Mouse (Mus musculus) thymus, adult 2 months (tissue): Measurements from ENCODE around the gene Serpina1e. TPM values are rescaled to one million over a fixed set of nuclear protein-coding genes. Genes with fewer than 3 reads are reported as not detected.

Experiments used
- DNase-seq: peaks from one replicate; pipeline ENCODE4 v3.0.0; 2021
- H3K27ac ChIP-seq: fragments of 200-500 bp; 2 replicates; pipeline ENCODE4 v1.5.1; 2012; ENCODE audit warnings: low read length, control low read depth; ENCODE audit not compliant: control insufficient read depth, insufficient read depth
- H3K27me3 ChIP-seq: fragments of 200-500 bp; 2 replicates; pipeline ENCODE4 v1.6.1; 2012; ENCODE audit warnings: mild to moderate bottlenecking, low read length, moderate library complexity, mixed read lengths; ENCODE audit not compliant: control insufficient read depth, insufficient read depth
- H3K36me3 ChIP-seq: fragments of 200-500 bp; 2 replicates; pipeline ENCODE4 v1.6.1; 2012; ENCODE audit warnings: mild to moderate bottlenecking, low read length, moderate library complexity; ENCODE audit not compliant: control insufficient read depth, insufficient read depth
- H3K4me1 ChIP-seq: fragments of 200-500 bp; replicated peaks from 2 replicates; pipeline ENCODE4 v1.6.1; 2012; ENCODE audit warnings: low read length; ENCODE audit not compliant: control insufficient read depth, insufficient read depth
- H3K4me3 ChIP-seq: fragments of 200-500 bp; 2 replicates; pipeline ENCODE4 v1.5.1; 2012; ENCODE audit warnings: mild to moderate bottlenecking, low read length, control low read depth, moderate library complexity; ENCODE audit not compliant: control insufficient read depth, insufficient read depth
- CTCF ChIP-seq: fragments of 200-500 bp; IDR thresholded peaks from 2 replicates; pipeline ENCODE4 v1.5.1; 2012; ENCODE audit warnings: mild to moderate bottlenecking, control low read depth, low read length, moderate library complexity, borderline replicate concordance; ENCODE audit not compliant: control insufficient read depth, poor library complexity, insufficient read depth; ENCODE audit errors: extremely low read depth
- POLR2A ChIP-seq: fragments of 200-500 bp; IDR thresholded peaks from 2 replicates; pipeline ENCODE4 v1.6.1; 2012; ENCODE audit warnings: mild to moderate bottlenecking, low read length, control low read depth, moderate library complexity; ENCODE audit not compliant: control insufficient read depth, poor library complexity, insufficient read depth; ENCODE audit errors: extremely low read depth
- WGBS: fragments of 180-500 bp; shearing (Covaris S2); methylation state at CpG from one replicate; pipeline ENCODE4 v1.1.7; 2018; 5-methylcytosine and 5-hydroxymethylcytosine counted together
- polyA plus RNA-seq: library from polyadenylated mRNA; depleted of rRNA; stranded (reverse); fragments of >200 nt; gene quantifications from 2 replicates; pipeline ENCODE4 v1.2.3, GENCODE M21; 2012

Serpina1e gene
- polyA plus RNA-seq, 1 experiment: 0.09 TPM

DNA sequence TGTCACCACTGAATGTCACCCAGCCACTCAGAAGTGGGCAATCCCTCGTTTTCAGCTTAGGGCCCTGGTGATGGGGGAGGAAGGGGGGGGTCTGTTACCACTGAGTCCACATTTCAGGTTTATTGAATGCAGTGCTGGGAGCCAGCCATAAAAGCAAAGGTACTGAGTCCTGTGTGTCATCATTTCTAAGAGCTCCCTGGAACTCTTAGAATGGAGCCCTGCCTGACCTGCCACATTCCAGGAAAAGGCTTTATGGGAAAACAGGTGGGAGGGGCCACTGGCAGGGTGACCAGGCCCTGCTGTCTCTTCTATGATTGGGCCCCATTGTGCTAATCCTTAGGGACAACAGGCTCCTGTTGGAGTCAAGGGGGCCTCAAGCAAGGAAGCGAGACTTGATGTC lies 37.7 kb upstream of the Serpina1e start:
- DNase-seq: no peak
- TF ChIP-seq CTCF (no peak), POLR2A (no peak)
- Histone ChIP-seq H3K27ac (no peak overlapping the region), H3K4me1 (no peaks in the 10 kb centered on the region), H3K4me3 (no peak overlapping the region), H3K36me3 (no peaks in the 10 kb centered on the region), H3K27me3 (no peaks in the 10 kb centered on the region)
- 83% methylated on average over 2 of the region's 2 CpGs for WGBS

DNA sequence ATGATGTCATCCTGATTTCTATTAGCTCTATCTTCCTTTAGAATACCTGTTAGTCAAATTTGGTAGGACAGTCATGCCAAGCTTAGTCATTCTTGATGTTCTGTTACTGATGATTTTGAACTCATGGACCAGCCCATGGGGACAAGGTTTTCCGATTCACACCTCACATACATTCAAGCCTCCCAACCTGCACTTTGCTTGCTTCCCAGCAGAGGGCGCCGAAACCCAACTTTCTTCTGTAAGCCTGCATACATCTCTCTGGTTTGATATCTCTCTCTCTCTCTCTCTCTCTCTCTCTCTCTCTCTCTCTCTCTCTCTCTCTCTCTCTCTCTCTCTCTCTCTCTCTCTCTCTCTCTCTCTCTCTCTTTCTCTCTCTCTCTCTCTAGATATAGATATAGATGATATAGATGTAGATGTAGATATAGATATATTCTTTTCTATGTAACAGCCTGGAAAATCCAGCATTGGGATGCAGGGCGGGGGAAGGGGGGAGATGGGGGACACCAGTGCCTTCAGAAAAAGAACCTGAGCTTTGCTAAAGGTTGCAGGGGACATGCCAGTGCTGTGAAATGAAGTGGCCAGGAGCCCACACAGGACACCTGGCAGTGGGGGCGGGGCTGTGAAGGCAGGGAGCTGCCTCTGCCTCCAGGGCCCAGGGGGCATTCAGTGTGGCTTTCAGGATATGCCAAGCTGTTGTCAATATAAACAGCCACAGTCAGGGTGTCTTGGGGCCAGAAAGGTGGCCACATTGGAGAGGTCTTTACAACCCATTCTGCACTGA lies 36.7 kb upstream of the Serpina1e start:
- DNase-seq: peak; percentile 51
- H3K27me3 ChIP-seq: no peaks in the 10 kb centered on the region
- no peak overlapping the region for H3K4me3 ChIP-seq
- WGBS: 42% methylated on average over 5 of the region's 5 CpGs
- no peaks in the 10 kb centered on the region for H3K36me3 ChIP-seq
- H3K27ac ChIP-seq: no peak overlapping the region
- no peaks in the 10 kb centered on the region for H3K4me1 ChIP-seq
- TF ChIP-seq CTCF (no peak), POLR2A (no peak)

DNA sequence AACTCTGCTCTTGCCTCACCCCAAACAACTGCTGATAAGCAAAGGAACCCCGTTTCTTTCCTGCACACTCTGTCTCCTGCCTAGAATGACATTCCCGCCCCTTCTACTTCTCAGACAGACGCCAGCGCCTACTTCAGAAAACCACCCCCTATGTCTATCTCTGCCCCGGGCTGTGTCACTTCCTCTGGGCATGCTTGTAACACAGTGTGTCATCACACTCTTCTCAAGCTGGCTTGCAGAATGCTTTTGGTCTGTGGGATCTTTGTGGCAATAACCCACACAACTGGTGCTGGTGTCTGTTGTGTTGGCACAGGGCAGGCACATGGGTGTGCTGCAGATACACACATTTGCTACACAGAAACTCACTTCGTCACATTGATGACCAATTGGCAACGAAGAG lies 34.2 kb upstream of the Serpina1e start:
- Histone ChIP-seq H3K36me3 (no peaks in the 10 kb centered on the region), H3K4me1 (no peaks in the 10 kb centered on the region), H3K27ac (no peak overlapping the region), H3K4me3 (no peak overlapping the region), H3K27me3 (no peaks in the 10 kb centered on the region)
- 44% methylated on average over 7 of the region's 7 CpGs for WGBS
- no peak for DNase-seq
- no peak for TF ChIP-seq POLR2A
- no peak for TF ChIP-seq CTCF

DNA sequence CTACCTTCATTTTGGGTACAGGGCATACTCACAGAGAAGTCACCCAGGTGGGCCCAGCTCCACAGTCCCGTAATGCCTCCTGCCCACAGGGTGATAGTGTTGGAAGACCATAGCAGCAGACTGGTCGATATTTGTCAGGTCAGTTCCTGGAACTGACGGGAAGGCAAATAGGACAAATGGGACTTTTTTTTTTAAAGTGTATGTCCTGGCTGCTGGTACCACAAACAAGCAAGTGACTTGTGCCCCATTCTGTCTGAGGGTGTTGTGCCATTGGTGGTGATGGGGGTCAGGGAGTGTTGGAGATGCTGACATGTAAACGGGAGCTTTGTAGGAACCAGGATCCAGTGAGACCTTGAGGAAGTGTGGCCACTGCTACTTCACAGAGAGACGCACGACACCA lies 31.1 kb upstream of the Serpina1e start, which contains the start of gene Serpina11:
Gene Serpina11 (minus strand): TSS at position 101 of the 400 bp plus-strand sequence.
- peaks cover 3% of the 10 kb centered on the region; the same call in 1 of the 2 replicates for H3K4me1 ChIP-seq
- no peak for DNase-seq
- H3K27ac ChIP-seq: no peak within 1 kb of the TSS
- no peaks in the 10 kb centered on the region for H3K36me3 ChIP-seq
- H3K27me3 ChIP-seq: no peaks in the 10 kb centered on the region
- TF ChIP-seq CTCF: no peak
- no peak for TF ChIP-seq POLR2A
- WGBS: 93% methylated on average over 6 of the region's 6 CpGs
- H3K4me3 ChIP-seq: no peak within 1 kb of the TSS

DNA sequence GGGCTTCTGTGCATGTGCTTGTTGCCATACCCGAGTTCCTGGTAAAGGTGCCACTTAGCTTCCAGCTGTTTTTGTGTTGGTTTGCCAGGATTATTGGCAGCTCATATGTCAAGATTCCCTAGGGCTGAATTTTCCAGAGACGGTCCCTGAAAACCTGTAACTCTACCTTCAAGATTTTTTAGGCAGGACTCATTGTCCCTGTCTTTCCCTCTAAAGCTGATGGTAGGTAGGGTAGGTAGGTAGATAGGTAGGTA lies 30.7 kb upstream of the Serpina1e start:
- no peaks in the 10 kb centered on the region for H3K27me3 ChIP-seq
- no peak overlapping the region for H3K4me3 ChIP-seq
- 87% methylated on average over 2 of the region's 2 CpGs for WGBS
- peaks cover 3% of the 10 kb centered on the region; the same call in 1 of the 2 replicates for H3K4me1 ChIP-seq
- H3K27ac ChIP-seq: no peak overlapping the region
- no peak for DNase-seq
- no peaks in the 10 kb centered on the region for H3K36me3 ChIP-seq
- TF ChIP-seq CTCF (no peak), POLR2A (no peak)

DNA sequence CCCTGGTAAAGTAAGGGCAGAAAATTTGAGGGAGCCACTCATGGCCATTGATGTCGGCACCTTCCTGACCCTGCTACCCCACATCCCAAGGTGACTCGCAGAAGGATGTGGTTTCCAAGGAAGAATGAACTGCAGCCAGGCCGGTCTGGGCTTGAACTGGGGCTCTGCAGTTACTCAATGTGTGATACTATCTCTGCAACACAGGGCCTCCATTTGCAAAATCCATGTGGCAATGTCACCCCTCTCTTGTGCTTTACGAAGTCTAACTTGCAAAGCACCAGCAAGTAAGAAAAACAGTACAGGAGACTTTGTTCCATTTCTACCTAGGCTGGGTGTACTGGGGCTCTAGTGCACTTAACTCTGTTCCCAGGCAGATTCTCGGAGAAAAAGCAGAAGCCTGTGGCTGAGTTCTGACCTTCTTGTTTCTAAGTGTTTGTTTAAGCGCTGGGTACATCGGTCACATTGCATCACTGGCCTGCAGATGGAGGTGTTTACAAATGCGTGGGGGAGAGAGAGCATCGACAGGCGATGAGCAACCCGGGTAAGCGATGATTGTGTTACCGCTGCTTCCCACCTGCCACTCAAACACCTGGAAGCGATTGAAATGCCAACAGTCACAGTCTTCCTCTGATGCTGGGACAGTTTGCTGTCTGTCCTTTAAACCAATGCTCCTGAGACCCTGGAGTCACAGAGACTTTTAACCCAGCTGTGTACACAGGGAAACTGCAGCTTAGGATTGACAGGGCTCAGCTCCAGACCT lies 30.2 kb upstream of the Serpina1e start:
- TF ChIP-seq POLR2A: no peak
- no peak for TF ChIP-seq CTCF
- no peak overlapping the region for H3K27ac ChIP-seq
- H3K36me3 ChIP-seq: no peaks in the 10 kb centered on the region
- 62% methylated on average over 14 of the region's 14 CpGs for WGBS
- no peak overlapping the region for H3K4me3 ChIP-seq
- H3K4me1 ChIP-seq: peaks cover 3% of the 10 kb centered on the region; the same call in 1 of the 2 replicates
- DNase-seq: no peak
- H3K27me3 ChIP-seq: no peaks in the 10 kb centered on the region

DNA sequence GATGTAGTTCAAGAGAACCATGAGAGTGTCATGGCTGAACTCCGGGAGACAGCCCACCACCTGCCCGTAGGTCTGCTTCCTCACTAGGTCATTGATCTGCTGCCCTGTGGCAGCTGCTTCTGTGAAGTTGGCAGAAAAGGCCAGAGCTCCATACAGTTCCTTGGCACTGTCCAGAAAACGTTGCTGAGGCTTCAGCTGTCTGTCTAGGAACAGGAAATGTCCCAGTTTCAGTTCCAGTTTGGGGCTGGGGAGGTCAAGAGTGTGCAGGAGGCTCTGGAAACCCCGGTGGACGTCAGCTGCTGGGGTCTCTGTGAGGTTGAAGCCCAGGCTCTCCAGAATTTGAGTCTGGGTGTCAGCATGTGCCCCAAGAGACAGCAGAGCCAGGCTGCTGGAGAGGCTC lies 27.1 kb upstream of the Serpina1e start:
- no peak overlapping the region for H3K4me3 ChIP-seq
- no peaks in the 10 kb centered on the region for H3K27me3 ChIP-seq
- H3K36me3 ChIP-seq: no peaks in the 10 kb centered on the region
- H3K4me1 ChIP-seq: peaks cover 3% of the 10 kb centered on the region; the same call in 1 of the 2 replicates
- TF ChIP-seq POLR2A: no peak
- no peak for DNase-seq
- WGBS: 33% methylated on average over 5 of the region's 5 CpGs
- H3K27ac ChIP-seq: no peak overlapping the region
